Mouse (Mus musculus): Measurements from ENCODE around the gene Hoxc9. TPM values are rescaled to one million over a fixed set of nuclear protein-coding genes. Genes with fewer than 3 reads are reported as not detected.

The Hoxc9 gene
- polyA plus RNA-seq, 1 experiment = not detected

DNA sequence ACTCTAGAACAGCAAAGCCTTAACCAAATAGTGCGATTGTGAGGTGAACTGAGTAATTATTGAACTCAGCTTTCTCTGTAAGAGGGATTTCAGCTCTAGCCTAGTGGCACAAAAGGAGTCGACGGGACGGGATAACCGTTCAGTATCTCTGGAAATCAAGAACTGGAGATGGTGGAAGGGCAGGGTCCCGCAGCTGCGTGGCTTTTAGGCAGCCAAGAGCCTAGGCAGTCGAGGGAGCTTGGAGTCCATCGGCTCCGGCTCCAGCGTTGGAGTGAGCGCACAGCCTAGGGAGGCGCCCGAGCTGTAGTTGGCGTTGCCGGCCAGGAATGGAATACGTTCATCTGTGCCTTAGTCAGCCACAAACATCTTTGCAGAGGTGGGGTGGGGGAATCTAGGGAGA lies 29.1 kb downstream of the Hoxc9 start:
- H3K4me3 ChIP-seq (ENCODE audit: insufficient read depth, low read length) = no peak overlapping the region
- no peak overlapping the region for H3K27ac ChIP-seq (ENCODE audit: insufficient read depth, low read depth, low read length)
- H3K4me1 ChIP-seq (ENCODE audit: control insufficient read depth, insufficient read depth, low read length) = no peaks in the 10 kb centered on the region
- TF ChIP-seq CTCF (IDR thresholded peaks at IDR 0.05; ENCODE audit: low read depth, low read length) = no peak
- TF ChIP-seq POLR2A (IDR thresholded peaks at IDR 0.05; ENCODE audit: borderline replicate concordance, low read depth, low read length) = no peak

DNA sequence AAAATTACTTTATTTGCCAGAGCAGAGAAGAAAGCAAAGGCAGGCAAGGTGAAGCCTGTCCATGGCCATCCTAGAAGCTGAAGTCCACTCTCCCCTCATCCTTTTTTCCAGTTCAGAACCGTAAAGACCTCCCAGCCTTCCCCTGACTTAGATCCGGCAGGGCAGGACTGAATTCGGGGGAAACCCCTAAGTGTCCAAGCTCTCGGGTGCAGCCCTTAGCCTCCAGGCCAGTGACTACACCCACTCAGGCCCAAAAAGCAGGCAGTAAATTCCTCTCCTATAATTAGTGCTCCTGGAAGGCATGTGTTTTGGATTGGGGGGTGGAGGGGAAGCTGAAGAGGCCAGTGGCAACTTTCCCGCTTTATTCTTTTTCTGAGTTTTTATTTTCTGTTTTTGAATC lies 29.6 kb downstream of the Hoxc9 start:
- TF ChIP-seq CTCF (IDR thresholded peaks at IDR 0.05; ENCODE audit: low read depth, low read length) (no peak), POLR2A (IDR thresholded peaks at IDR 0.05; ENCODE audit: borderline replicate concordance, low read depth, low read length) (no peak)
- Histone ChIP-seq H3K4me3 (ENCODE audit: insufficient read depth, low read length) (no peak overlapping the region), H3K4me1 (ENCODE audit: control insufficient read depth, insufficient read depth, low read length) (no peaks in the 10 kb centered on the region), H3K27ac (ENCODE audit: insufficient read depth, low read depth, low read length) (no peak overlapping the region)

DNA sequence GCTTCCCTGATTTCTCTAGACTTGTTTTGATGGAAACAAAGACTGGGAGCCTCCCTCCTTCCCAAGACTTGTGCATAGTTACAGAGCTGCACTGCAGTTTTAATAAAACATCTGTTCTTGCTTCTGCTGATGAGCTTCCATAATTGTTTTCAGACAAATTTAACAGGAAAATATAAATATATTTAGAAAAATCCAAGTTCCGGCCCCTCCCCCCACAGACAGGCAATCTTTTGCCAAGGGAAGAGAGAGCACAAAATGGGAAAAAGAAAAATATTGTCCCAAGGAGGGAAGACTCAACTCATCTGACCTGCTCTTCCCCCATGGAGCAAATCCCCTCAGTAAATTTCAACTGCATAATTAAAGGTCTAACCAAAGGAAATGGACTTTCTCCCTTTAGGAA lies 30.1 kb downstream of the Hoxc9 start:
- Histone ChIP-seq H3K27ac (ENCODE audit: insufficient read depth, low read depth, low read length) (no peak overlapping the region), H3K4me1 (ENCODE audit: control insufficient read depth, insufficient read depth, low read length) (no peaks in the 10 kb centered on the region), H3K4me3 (ENCODE audit: insufficient read depth, low read length) (no peak overlapping the region)
- no peak for TF ChIP-seq CTCF (IDR thresholded peaks at IDR 0.05; ENCODE audit: low read depth, low read length)
- TF ChIP-seq POLR2A (IDR thresholded peaks at IDR 0.05; ENCODE audit: borderline replicate concordance, low read depth, low read length) = no peak

- no peak for TF ChIP-seq POLR2A (IDR thresholded peaks at IDR 0.05; ENCODE audit: borderline replicate concordance, low read depth, low read length)
- no peak for TF ChIP-seq CTCF (IDR thresholded peaks at IDR 0.05; ENCODE audit: low read depth, low read length)
- no peak overlapping the region for H3K27ac ChIP-seq (ENCODE audit: insufficient read depth, low read depth, low read length)
These were observed 33.2 kb downstream of the Hoxc9 start for GRCm38 (mm10) chr15:103009265-103010111.

GRCm38 (mm10) chr15:103010112-103010846 lies 34.0 kb downstream of the Hoxc9 start:
- Histone ChIP-seq H3K4me1 (ENCODE audit: control insufficient read depth, insufficient read depth, low read length) (no peaks in the 10 kb centered on the region), H3K4me3 (ENCODE audit: insufficient read depth, low read length) (no peak overlapping the region), H3K27ac (ENCODE audit: insufficient read depth, low read depth, low read length) (no peak overlapping the region)
- TF ChIP-seq CTCF (IDR thresholded peaks at IDR 0.05; ENCODE audit: low read depth, low read length) (no peak), POLR2A (IDR thresholded peaks at IDR 0.05; ENCODE audit: borderline replicate concordance, low read depth, low read length) (no peak)

More at GRCm38 (mm10) chr15:103009265-103010111, 33.2 kb downstream of the Hoxc9 start:
- no peaks in the 10 kb centered on the region for H3K4me1 ChIP-seq (ENCODE audit: control insufficient read depth, insufficient read depth, low read length)
- no peak overlapping the region for H3K4me3 ChIP-seq (ENCODE audit: insufficient read depth, low read length)

GRCm38 (mm10) chr15:103010847-103011555 lies 34.8 kb downstream of the Hoxc9 start:
- H3K4me1 ChIP-seq (ENCODE audit: control insufficient read depth, insufficient read depth, low read length) = no peaks in the 10 kb centered on the region
- TF ChIP-seq POLR2A (IDR thresholded peaks at IDR 0.05; ENCODE audit: borderline replicate concordance, low read depth, low read length) (no peak), CTCF (IDR thresholded peaks at IDR 0.05; ENCODE audit: low read depth, low read length) (no peak)
- no peak overlapping the region for H3K27ac ChIP-seq (ENCODE audit: insufficient read depth, low read depth, low read length)
- H3K4me3 ChIP-seq (ENCODE audit: insufficient read depth, low read length) = no peak overlapping the region

GRCm38 (mm10) chr15:103011928-103012486 lies 35.8 kb downstream of the Hoxc9 start:
- no peak overlapping the region for H3K4me3 ChIP-seq (ENCODE audit: insufficient read depth, low read length)
- H3K27ac ChIP-seq (ENCODE audit: insufficient read depth, low read depth, low read length) = no peak overlapping the region
- H3K4me1 ChIP-seq (ENCODE audit: control insufficient read depth, insufficient read depth, low read length) = no peaks in the 10 kb centered on the region
- TF ChIP-seq POLR2A (IDR thresholded peaks at IDR 0.05; ENCODE audit: borderline replicate concordance, low read depth, low read length) (no peak), CTCF (IDR thresholded peaks at IDR 0.05; ENCODE audit: low read depth, low read length) (no peak)

DNA sequence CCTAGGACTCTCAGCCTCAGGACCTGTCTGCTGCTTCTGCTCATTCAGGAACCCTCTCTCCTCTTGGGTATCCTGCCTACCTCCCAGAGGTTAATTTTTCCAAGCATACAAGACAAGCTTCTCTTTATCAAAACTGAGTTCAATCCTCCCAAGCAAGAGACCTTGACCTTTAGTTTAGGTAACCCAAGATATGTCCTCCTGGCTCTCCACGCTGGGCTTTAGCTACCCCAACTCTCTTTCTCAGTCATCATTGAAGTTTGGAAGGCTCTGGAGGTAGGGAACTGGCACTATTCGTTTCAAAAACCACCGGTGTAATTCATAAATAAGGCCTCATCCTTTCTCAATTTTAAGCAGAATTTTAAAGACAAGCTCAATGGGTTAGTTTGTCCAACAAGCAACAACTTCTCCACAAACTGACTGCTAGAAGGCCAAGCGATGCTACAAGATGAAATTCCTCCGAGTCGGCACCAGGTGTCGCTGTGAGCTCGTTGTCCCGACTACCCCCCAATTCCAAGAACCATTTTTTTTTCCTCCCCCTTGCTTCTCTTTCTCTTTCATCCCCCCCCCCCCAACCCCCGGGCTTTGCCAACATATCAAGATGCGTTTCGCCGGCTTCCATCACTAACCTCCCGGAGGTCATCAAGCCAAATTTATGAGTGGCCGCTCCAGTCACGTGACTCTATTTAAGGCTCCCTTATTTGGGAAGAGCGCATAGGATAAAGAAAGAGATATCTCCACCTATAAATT lies 37.2 kb downstream of the Hoxc9 start:
- TF ChIP-seq CTCF (IDR thresholded peaks at IDR 0.05; ENCODE audit: low read depth, low read length) (peak; percentile 88), POLR2A (IDR thresholded peaks at IDR 0.05; ENCODE audit: borderline replicate concordance, low read depth, low read length) (no peak)
- Histone ChIP-seq H3K4me3 (ENCODE audit: insufficient read depth, low read length) (no peak overlapping the region), H3K4me1 (ENCODE audit: control insufficient read depth, insufficient read depth, low read length) (no peaks in the 10 kb centered on the region), H3K27ac (ENCODE audit: insufficient read depth, low read depth, low read length) (no peak overlapping the region)

Data from bone marrow macrophage, adult 2 months (primary cell).